Mouse (Mus musculus): ENCODE data around the gene Clptm1.
"Not testable (repeated sequence)": the region's sequence is repeated elsewhere in the genome, so short reads cannot be mapped to it uniquely, and the experiment has no call there.

Gene Clptm1

DNA sequence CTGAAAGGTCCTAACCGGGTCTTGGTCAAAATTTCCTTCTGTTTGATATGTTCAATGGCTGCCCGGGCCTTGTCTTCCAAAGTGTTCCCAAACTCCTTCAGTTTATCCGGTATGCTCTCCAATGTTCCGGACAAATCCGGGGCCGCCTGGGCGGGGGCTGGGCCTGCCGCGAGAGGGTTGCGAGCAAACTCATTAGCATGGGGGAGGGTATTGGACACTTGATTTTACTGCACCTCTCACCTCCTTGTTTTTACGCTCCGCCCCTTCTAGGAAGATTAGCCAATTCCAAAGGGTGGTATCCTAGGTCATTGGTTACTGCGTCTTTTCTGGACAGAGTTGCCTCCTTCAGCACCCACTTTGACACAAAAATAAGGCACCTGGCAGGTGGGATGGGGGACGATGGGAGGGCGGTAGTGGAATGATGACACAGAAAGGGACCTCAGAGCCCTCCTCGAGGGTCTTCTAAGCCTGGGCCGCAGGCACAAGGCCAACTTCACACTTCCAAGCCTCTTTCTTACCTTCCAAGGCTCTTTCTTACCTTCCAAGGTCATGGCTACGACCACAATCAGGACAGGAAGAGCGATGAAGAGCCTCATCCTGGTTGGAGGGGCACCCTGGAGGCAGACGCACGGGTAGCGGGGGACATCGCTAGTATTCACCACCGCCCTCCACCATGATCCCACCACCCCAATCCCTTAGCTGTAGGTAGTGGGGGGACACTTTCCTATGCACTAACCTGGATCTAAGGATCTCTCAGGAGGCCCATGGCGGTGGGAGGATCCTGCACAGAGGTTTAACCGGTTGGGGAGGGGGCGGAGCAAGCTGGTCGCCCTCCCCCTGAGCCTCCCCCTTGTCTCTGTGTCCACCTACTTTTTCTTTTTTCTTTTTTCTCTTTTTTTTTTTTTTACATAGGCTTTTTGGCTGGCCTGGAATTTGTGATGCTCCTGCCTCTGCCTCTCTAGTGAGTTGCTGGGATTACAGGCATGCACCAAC, 27.3 kb upstream of the Clptm1 start, which contains the start of gene Apoc1:
Gene Apoc1 (minus strand): TSS at position 788 of the 993 bp plus-strand sequence.
- DNase-seq (ENCODE audit: low read depth, low spot score), result no peak

DNA sequence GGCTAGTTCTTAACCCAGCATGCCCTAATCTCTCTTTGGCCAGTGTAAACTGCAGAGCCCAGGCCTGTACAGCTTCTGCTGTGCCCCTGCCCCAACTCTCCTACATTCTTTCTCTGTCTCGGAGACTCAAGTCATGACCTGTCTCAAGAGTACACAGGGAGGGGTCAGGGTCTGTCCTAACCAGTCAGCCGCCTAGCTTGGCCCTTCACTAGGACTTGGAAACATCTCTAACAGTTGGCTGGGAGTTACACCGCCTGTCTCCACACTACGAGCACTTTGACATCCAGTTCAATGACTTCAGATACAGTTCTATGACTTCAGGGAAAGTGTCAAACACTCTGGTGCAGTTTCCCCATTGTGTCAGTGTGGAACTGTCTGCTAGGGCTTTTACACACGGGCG, 26.6 kb upstream of the Clptm1 start:
- no peak for DNase-seq (ENCODE audit: low read depth, low spot score)

DNA sequence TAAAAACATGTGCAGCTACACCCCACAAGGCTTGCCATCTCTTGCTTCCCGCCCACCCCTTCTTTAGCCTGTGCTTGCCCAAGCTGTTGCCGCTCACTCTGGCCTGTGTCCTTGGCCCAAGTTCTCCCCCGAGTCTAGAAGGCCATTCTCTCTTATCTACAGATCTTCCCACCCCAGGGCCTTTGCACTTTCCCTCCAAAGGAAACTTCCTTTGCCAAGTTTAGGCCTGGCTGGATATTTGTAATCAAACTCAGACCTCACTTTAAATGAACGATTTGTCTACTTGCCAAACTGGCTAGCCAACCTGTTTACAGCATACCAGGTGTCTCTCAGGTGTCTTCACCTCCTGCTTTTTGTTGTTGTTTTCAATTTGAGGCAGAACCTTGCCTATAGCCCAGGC, 26.0 kb upstream of the Clptm1 start:
- DNase-seq (ENCODE audit: low read depth, low spot score), result no peak

DNA sequence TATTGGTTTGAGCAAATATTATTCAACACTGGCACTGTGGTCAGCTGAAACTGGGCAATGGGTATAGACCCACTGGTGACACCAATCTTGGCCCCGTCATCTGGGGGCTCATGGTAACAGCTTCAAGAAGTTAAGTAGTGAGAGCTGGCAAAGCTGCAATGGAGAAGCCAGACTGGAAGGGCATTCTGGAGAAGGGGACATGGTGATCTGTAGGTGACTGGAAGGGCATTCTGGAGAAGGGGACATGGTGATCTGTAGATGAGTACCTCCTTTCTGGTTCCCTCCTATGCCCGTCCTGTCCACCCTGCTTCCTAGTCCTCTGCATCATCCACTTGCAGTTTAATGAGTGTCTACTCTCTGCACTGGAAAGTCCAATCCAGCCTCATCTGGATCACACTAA, 23.8 kb upstream of the Clptm1 start:
- no peak for DNase-seq (ENCODE audit: low read depth, low spot score)

DNA sequence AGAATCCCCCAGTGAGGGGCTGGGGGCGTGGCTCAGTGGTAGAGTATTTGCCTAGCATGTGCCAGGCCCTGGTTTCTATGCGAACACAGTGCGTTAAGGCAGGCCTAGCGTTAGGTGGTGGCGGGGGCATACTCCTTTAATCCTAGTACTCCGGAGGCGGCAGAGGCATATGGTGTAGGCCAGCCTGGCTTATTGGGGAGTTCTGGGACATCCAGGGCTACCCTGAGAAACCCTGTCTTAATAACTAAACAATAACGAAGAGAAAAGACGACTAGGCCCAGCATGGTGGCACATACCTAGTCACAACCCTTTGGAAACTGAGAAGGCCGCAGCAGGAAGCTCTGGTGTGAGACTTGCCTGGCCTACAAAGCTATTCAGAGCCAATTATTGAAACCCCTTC, 23.3 kb upstream of the Clptm1 start:
- DNase-seq (ENCODE audit: low read depth, low spot score), result no peak

DNA sequence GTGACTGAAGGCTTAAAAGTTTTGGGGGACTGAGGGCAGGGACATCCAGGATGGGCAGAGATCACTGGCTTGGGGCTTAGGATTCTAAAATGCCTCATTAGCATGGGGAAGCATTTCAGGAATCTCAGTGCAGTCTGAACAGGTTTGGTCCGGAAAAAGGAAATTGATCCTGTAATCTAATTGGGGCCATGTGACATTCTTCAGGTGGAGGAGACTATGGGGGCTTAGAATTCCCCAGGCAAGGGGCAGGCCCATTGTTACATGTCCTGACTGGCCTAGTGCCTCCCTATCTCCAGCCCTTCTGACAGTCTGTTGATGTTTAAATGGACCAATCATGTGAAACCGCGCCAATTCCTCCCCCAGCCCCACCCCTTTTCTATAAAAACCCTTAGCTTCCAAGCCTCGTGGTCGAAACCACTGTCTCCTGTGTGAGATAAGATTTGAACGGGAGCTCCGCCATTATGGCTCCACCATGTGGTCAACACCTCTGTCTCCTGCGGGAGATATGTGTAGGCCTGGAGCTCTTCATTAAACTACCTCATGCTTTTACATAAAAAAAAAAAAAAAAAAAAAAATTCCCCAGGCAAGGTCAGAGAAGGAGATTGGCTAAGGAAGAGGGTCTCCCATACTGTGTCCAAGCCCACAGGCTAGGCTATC, 22.2 kb upstream of the Clptm1 start:
- DNase-seq (ENCODE audit: low read depth, low spot score), result not testable (repeated sequence)

DNA sequence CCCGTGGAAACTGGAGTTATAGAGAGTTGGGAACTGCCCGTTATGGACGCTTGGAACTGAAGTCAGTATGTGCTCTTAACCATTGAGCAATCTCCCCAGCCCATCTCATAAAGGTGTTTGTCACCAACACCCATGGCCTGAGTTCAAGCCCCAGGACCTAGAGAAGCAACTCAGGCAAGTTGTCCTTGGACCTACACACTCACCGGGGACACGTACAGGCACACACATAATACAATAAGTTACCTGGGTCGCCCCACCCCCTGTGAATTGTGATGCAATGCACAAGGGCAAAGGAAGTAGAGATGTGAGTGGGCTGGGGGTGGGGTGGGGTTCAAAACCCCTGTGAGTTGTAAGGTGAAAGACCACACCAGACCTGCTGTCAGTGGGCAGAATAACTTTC, 21.7 kb upstream of the Clptm1 start:
- no peak for DNase-seq (ENCODE audit: low read depth, low spot score)

DNA sequence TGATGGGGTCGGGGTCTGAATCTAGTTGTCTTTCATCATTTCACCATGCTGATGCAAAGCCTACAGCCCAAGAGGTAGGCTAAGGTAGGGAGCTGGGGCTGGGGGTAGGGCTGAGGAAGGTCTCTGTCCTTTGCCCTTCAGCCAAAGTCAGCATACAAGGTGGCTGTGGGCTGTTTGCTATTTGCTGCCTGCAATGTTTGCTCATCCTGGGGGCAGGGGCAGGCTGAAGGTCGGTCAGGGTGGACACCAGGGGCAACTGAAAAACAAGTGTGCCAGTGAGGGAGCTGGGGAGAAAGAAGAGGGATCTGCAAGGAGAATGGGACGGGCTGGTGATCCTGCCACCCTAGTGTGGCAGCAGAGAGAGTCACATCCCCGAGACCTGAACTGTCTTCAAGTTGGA, 20.5 kb upstream of the Clptm1 start:
- DNase-seq (ENCODE audit: low read depth, low spot score), result no peak

DNA sequence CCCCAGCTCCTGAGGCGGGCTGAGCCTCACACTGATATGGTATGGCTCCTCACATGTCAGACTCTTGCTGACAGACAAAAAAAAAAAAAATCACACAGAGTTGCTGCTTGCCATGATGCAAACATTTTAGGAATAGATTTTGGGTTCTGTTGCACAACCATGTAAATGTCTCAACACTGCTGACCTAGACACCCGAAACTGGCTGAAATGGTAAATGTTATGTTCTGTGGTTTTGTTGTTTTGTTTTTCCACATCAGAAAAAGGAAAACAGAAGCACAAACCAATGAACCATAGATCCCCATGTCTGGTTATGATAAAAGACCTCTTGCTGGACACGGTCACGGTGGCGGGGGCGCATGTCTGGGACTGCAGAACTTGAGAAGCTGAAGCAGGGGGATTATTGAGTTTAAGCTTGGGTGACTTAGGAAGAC, 19.0 kb upstream of the Clptm1 start:
- DNase-seq (ENCODE audit: low read depth, low spot score), result no peak

DNA sequence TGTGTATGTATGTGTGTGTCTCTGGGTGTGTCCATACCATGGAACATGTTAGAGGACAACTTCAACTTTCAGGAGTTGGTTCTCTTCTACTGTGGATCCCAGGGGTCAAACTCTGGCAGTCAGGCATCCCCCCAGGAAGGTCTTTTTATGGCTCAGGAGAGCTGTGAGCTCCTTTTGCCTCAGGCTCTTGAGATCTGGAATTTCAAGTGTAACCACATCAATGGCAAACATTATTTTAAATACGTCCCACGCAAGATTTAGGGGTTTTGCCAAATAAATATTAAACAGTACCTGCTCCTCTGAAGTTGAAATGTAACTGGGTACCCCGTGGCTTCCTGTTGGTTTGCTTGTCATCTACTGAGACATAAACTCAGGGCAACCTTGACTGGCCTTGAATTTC, 18.1 kb upstream of the Clptm1 start:
- no peak for DNase-seq (ENCODE audit: low read depth, low spot score)

DNA sequence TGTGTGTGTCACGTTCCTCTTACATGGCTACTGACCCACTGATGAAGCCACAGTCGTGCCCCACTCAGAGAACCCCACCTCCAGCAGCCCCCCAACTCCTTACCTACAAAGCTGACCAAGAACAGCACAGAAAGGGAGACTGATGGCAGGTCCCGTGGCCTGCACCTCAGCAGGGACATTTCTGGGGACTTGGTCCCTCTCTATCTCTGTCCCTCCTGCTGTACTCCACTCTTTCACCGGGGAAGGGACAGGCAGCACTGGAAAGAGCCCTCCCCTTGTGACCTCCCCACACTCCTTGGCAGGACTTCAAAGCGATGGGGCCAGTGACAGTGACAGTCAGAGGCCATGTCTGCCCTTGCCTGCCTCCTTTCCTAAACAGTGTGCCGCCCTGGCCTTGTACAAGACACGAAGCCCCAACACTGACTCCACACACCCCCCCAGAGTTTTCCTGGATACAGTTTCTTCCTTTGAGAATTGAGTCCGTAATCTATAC, 16.4 kb upstream of the Clptm1 start, which contains the start of the genes Gm44805 and Apoc4:
Gene Gm44805 (minus strand): TSS at position 222 of the 493 bp plus-strand sequence.
Gene Apoc4 (minus strand): TSS at position 278 of the 493 bp plus-strand sequence.
- no peak for DNase-seq (ENCODE audit: low read depth, low spot score)

DNA sequence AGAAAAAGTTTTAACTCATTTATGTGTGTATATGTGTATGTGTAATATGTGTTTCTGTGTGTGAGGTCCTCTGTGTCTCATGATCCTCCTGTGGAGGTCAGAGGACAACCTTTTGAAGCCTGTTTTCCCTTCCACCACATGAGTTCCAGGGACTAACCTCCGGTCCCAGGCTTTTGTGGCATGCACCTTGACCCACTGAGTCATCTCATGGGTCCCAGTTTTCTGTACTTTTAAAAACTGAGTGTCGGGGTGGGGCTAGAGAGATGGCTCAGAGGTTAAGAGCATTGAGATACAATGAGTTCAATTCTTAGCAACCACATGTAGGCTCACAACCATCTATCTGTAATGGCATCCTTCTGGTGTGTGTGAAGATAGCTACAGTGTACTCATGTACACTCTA, 15.9 kb upstream of the Clptm1 start:
- no peak for DNase-seq (ENCODE audit: low read depth, low spot score)

DNA sequence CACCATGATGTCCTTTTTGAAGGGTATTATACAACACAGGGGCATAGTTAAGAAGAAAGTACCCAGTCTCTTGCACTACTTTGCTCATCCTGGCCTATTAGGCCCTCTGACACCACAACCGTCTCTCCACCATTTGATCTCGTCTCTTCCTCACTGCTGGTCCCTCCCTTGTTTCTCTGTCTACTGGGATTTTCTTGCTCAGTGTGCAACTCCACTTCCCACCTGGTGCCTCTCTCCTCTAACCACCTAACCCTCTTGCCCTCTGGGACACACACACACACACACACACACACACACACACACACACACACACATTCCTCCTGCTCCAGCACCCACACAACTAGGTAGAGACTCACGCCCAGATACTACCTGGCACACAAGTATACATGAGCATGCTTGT, 14.1 kb upstream of the Clptm1 start:
- no peak for DNase-seq (ENCODE audit: low read depth, low spot score)

DNA sequence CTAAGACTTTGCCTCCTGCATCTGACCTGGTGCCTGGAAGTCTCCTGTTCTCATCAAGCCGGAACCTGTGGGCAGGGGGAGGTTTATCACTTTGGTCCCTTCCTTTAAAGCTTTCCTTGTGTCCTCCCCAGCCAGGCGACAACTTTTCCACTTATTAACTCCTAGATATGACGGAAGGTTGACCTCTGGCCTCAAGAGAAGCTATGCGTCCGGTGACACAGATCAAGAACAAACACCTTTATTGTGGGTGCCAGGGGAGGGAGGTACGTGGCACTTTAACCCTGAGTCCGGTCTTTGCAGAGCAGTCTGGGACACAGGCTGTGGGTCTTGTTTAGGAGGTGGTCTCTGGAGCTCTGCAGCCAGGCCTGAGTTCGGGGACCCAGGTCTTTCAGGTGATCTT, 13.0 kb upstream of the Clptm1 start, which contains the start of gene Apoc2:
Gene Apoc2 (minus strand): TSS at position 70 of the 400 bp plus-strand sequence.
- DNase-seq (ENCODE audit: low read depth, low spot score), result no peak

DNA sequence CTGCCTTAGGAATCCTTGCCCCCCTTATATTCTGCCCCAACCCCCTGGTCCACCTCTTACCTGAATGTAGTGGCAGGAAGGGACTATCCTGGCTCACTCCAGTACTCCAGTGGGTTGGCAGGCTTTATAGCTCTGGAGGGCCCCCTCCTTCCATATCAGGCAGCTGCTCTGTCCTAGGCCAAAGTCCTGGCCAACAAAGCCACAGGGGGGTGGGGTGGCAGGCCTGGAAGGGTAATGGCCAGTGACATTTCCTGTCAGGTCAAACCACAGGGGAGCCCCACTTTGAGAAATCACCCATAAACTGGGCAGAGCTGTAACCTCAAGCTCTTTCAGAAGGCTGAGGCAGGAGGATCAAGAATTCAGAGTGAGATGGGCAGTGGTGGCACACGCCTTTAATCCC, 11.8 kb upstream of the Clptm1 start:
- no peak for DNase-seq (ENCODE audit: low read depth, low spot score)

DNA sequence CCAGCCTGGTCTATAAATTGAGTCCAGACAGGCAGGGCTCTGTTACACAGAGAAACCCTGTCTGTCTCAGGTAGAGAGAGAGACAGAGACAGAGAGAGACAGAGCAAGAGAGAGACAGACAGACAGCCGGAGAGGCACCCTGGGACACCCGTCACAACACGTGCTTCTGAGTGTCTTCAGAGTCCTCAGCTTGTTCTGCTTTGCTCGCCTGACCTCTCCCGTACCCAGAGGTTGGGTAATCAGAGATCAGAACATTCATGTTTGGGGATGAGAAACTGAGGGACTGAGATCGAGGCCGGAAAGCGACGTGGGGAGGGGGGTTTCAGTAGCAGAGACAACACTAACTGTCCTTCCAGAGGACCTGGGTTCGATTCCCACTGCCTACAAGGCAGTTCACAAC, 11.0 kb upstream of the Clptm1 start:
- no peak for DNase-seq (ENCODE audit: low read depth, low spot score)

DNA sequence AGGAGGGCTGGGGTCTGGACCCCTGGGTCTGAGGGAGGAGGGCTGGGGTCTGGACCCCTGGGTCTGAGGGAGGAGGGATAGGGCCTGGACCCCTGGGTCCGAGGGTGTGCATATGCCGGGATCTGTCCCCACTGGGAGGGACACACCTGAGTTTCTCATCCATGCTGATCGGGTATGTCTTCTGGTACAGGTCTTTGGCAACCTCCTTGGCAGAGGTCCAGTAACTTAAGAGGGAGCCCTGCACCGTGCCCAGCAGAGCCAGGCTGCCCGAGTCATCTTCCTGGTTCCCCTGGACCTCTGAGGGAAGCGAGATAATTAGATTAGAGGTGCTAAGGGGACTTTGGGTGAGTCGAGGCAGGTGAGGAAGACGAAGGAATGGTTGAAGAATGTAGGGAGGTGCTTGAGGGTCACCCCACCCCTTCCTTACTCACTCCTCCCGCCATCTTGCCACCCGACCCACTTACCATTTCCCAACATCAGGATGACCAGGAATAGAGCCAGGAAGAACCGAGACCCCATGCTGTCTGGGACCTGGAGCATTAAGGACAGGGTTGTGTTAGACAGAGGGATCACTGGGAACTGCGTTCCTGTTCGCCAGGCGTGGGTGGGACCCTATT, 8.4 kb upstream of the Clptm1 start:
- DNase-seq (ENCODE audit: low read depth, low spot score), result no peak

DNA sequence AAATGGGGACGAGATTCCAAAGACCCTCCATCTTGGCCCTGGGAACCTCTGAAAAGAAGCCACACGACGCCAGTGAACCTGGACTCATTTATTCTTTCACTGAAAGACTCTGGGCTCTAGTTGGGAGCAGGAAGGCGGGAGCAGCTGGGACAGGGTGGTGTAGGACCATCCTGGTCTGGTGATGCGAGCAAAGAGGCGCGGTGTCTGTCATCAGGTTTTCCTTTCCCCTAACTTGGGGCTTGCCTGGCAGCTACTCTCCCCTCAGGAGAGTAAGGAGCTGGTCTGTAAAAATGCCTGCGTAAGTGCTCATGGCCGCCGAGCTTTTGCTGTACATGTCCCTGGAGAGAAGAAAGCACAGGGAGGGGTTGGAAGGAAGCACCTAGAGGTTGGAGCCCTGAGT, 6.7 kb upstream of the Clptm1 start:
- no peak for DNase-seq (ENCODE audit: low read depth, low spot score)

DNA sequence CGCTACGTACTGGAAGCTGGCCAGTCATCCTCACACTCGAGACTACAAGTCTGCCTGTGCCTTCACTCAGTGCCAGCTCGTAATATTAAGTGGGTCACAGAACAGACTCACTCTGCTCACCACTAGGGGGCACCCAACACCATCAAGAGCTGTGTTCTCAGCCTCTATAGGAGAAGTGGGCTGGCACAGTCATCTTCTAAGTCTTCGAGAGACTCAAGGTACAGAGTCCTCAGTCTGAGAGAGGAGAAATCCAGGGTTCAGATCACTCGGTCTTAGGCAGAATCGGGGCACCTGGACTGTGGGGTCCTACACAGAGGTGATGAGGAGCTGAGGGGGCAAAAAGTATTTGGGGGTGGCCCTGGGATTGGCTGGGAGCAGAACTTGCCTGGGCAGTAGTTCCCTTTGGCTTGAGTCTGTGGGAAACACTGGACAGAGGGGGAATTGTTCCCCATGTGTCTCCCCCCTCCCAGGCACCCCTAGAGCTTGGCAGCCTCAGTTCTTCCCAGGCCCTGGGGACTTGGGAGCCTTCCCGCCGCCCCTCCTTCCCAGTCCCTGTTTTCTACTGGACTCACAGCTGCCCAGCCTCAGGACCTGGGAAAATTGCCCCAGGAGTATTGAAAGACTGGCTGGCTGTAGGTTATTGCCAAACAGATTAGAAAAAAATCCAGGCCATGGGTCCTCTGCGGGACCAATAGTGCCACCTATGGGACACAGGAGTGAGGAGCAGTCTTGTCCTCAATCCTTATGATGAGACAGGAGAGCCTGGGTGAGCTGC, 4.3 kb upstream of the Clptm1 start:
- DNase-seq (ENCODE audit: low read depth, low spot score), result peak; percentile 77

DNA sequence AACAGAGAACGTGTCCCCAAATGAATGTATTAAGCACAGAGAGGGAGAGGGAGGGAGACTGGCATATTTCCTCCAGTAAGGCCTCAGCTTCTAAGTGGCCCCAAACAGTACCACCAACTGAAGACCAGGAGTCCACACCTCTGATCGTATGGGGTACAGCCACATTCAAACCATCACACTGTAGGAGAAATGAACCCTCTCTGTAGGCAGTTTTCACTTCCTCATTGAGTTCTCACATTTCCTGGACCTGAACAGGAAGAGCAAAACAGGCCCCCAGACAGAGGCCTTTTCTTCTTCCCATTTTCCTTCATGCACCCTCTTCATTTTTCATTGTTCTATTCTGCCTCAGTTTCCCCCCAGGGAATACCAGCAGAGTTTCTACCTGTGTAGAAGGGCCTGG, 2.6 kb upstream of the Clptm1 start:
- no peak for DNase-seq (ENCODE audit: low read depth, low spot score)

DNA sequence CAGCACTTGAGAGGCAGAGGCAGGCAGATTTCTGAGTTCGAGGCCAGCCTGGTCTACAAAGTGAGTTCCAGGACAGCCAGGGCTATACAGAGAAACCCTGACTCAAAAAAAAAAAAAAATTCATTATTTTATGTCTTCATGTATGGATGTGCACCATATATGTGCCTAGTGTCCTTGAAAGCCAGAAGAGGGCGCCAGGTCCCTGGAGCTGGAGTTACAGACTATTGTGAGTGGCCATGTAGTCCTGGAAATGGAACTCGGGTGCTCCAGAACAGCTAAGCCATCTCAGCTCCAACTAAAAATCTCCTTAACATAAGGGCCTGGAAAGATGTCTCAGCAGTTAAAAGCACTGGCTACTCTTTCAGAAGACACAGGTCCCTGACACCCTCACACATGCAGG, 1.9 kb upstream of the Clptm1 start:
- no peak for DNase-seq (ENCODE audit: low read depth, low spot score)

Data from brain, embryonic 18.5 days (tissue).